Mouse (Mus musculus): ENCODE data around the gene Elfn1. TPM values are rescaled to one million over a fixed set of nuclear protein-coding genes. Genes with fewer than 3 reads are reported as not detected.

The Elfn1 gene
- 0.24 and 0.79 TPM in 2 replicates for polyA plus RNA-seq (2015; fragmentation: Nextera tagmentation; extraction: Ambion mirVana)

- H3K4me2 ChIP-seq = peak within 1 kb of the TSS; percentile 100
- ATAC-seq (ENCODE audit: insufficient read depth, low FRiP score, low read depth) = no peak
- peak within 1 kb of the TSS; percentile 39 for H3K9ac ChIP-seq
- H3K36me3 ChIP-seq = no peaks in the 10 kb centered on the region
- peak within 1 kb of the TSS; percentile 58 for H3K4me3 ChIP-seq (replicated peaks)
- peaks cover 82% of the 10 kb centered on the region for H3K27me3 ChIP-seq (replicated peaks)
- WGBS = 1% methylated on average over 33 of the region's 33 CpGs
- H3K4me1 ChIP-seq = peaks cover 39% of the 10 kb centered on the region
- H3K27ac ChIP-seq = no peak within 1 kb of the TSS
- no peaks in the 10 kb centered on the region for H3K9me3 ChIP-seq
Measured at GRCm38 (mm10) chr5:139907714-139908242, at the start of gene Elfn1. TSS of gene Elfn1 (plus strand) at chr5:139907943.

GRCm38 (mm10) chr5:139860328-139861104 is 47.2 kb upstream of the Elfn1 start:
- no peak for ATAC-seq (ENCODE audit: insufficient read depth, low FRiP score, low read depth)
- Histone ChIP-seq H3K27me3 (replicated peaks) (no peaks in the 10 kb centered on the region), H3K27ac (no peak overlapping the region), H3K4me1 (no peaks in the 10 kb centered on the region), H3K9me3 (no peaks in the 10 kb centered on the region), H3K4me3 (replicated peaks) (no peak overlapping the region), H3K4me2 (no peak overlapping the region), H3K9ac (no peak overlapping the region), H3K36me3 (no peaks in the 10 kb centered on the region)
- 59% methylated on average over 15 of the region's 15 CpGs for WGBS

GRCm38 (mm10) chr5:139862759-139863158 is 45.0 kb upstream of the Elfn1 start:
- no peak for ATAC-seq (ENCODE audit: insufficient read depth, low FRiP score, low read depth)
- Histone ChIP-seq H3K9me3 (no peaks in the 10 kb centered on the region), H3K27ac (no peak overlapping the region), H3K4me3 (replicated peaks) (no peak overlapping the region), H3K4me2 (no peak overlapping the region), H3K36me3 (no peaks in the 10 kb centered on the region), H3K27me3 (replicated peaks) (no peaks in the 10 kb centered on the region), H3K9ac (no peak overlapping the region), H3K4me1 (no peaks in the 10 kb centered on the region)
- 48% methylated on average over 4 of the region's 4 CpGs for WGBS

- no peaks in the 10 kb centered on the region for H3K4me1 ChIP-seq
- H3K9ac ChIP-seq = no peak overlapping the region
- H3K4me2 ChIP-seq = no peak overlapping the region
- no peak overlapping the region for H3K27ac ChIP-seq
- no peaks in the 10 kb centered on the region for H3K27me3 ChIP-seq (replicated peaks)
- no peak for ATAC-seq (ENCODE audit: insufficient read depth, low FRiP score, low read depth)
- H3K9me3 ChIP-seq = no peaks in the 10 kb centered on the region
- whole genome bisulfite sequencing = 10% methylated on average over 4 of the region's 4 CpGs
- H3K4me3 ChIP-seq (replicated peaks) = no peak overlapping the region
- H3K36me3 ChIP-seq = no peaks in the 10 kb centered on the region
Measured at GRCm38 (mm10) chr5:139870886-139871285, 36.9 kb upstream of the Elfn1 start.

- H3K9ac ChIP-seq = no peak overlapping the region
- WGBS = 83% methylated on average over 1 of the region's 1 CpGs
- ATAC-seq (ENCODE audit: insufficient read depth, low FRiP score, low read depth) = no peak
Measured at GRCm38 (mm10) chr5:139871526-139871925, 36.2 kb upstream of the Elfn1 start.

GRCm38 (mm10) chr5:139877563-139877962 is 30.2 kb upstream of the Elfn1 start:
- Histone ChIP-seq H3K4me3 (replicated peaks) (no peak overlapping the region), H3K9me3 (no peaks in the 10 kb centered on the region), H3K4me2 (no peak overlapping the region), H3K27me3 (replicated peaks) (no peaks in the 10 kb centered on the region), H3K4me1 (no peaks in the 10 kb centered on the region), H3K36me3 (no peaks in the 10 kb centered on the region), H3K9ac (no peak overlapping the region), H3K27ac (no peak overlapping the region)
- 34% methylated on average over 7 of the region's 7 CpGs for WGBS
- ATAC-seq (ENCODE audit: insufficient read depth, low FRiP score, low read depth) = no peak

More at GRCm38 (mm10) chr5:139871526-139871925, 36.2 kb upstream of the Elfn1 start:
- H3K27me3 ChIP-seq (replicated peaks) = no peaks in the 10 kb centered on the region
- H3K9me3 ChIP-seq = no peaks in the 10 kb centered on the region
- H3K4me1 ChIP-seq = no peaks in the 10 kb centered on the region
- H3K27ac ChIP-seq = no peak overlapping the region
- no peaks in the 10 kb centered on the region for H3K36me3 ChIP-seq
- no peak overlapping the region for H3K4me2 ChIP-seq
- no peak overlapping the region for H3K4me3 ChIP-seq (replicated peaks)

- Histone ChIP-seq H3K9ac (no peak overlapping the region), H3K27me3 (replicated peaks) (no peaks in the 10 kb centered on the region), H3K4me1 (no peaks in the 10 kb centered on the region), H3K9me3 (no peaks in the 10 kb centered on the region), H3K4me2 (no peak overlapping the region), H3K36me3 (no peaks in the 10 kb centered on the region), H3K27ac (no peak overlapping the region), H3K4me3 (replicated peaks) (no peak overlapping the region)
- ATAC-seq (ENCODE audit: insufficient read depth, low FRiP score, low read depth) = no peak
- 76% methylated on average over 5 of the region's 5 CpGs for WGBS
Measured at GRCm38 (mm10) chr5:139879694-139880093, 28.0 kb upstream of the Elfn1 start.

GRCm38 (mm10) chr5:139881161-139881560 is 26.6 kb upstream of the Elfn1 start:
- WGBS = 89% methylated on average over 9 of the region's 9 CpGs
- no peak overlapping the region for H3K9ac ChIP-seq
- no peak overlapping the region for H3K27ac ChIP-seq
- no peaks in the 10 kb centered on the region for H3K27me3 ChIP-seq (replicated peaks)
- H3K36me3 ChIP-seq = no peaks in the 10 kb centered on the region
- no peaks in the 10 kb centered on the region for H3K4me1 ChIP-seq
- no peak overlapping the region for H3K4me2 ChIP-seq
- no peak overlapping the region for H3K4me3 ChIP-seq (replicated peaks)
- no peak for ATAC-seq (ENCODE audit: insufficient read depth, low FRiP score, low read depth)
- H3K9me3 ChIP-seq = no peaks in the 10 kb centered on the region

GRCm38 (mm10) chr5:139888624-139889023 is 19.1 kb upstream of the Elfn1 start:
- Histone ChIP-seq H3K9ac (no peak overlapping the region), H3K4me1 (peaks cover 5% of the 10 kb centered on the region; the same call in 1 of the 2 replicates)
- no peak for ATAC-seq (ENCODE audit: insufficient read depth, low FRiP score, low read depth)

GRCm38 (mm10) chr5:139889370-139889769 is 18.4 kb upstream of the Elfn1 start:
- Histone ChIP-seq H3K4me3 (replicated peaks) (no peak overlapping the region), H3K27ac (no peak overlapping the region), H3K36me3 (no peaks in the 10 kb centered on the region), H3K9me3 (no peaks in the 10 kb centered on the region), H3K27me3 (replicated peaks) (no peaks in the 10 kb centered on the region), H3K4me1 (peaks cover 12% of the 10 kb centered on the region; the same call in 1 of the 2 replicates), H3K4me2 (no peak overlapping the region), H3K9ac (no peak overlapping the region)
- ATAC-seq (ENCODE audit: insufficient read depth, low FRiP score, low read depth) = no peak
- 51% methylated on average over 10 of the region's 10 CpGs for WGBS

More at GRCm38 (mm10) chr5:139888624-139889023, 19.1 kb upstream of the Elfn1 start:
- Histone ChIP-seq H3K27me3 (replicated peaks) (no peaks in the 10 kb centered on the region), H3K4me2 (no peak overlapping the region), H3K9me3 (no peaks in the 10 kb centered on the region), H3K4me3 (replicated peaks) (no peak overlapping the region), H3K27ac (no peak overlapping the region), H3K36me3 (no peaks in the 10 kb centered on the region)
- WGBS = 15% methylated on average over 3 of the region's 3 CpGs

GRCm38 (mm10) chr5:139892326-139892994 is 15.3 kb upstream of the Elfn1 start:
- Histone ChIP-seq H3K27me3 (replicated peaks) (no peaks in the 10 kb centered on the region), H3K4me2 (no peak overlapping the region), H3K9ac (no peak overlapping the region), H3K27ac (no peak overlapping the region), H3K4me3 (replicated peaks) (no peak overlapping the region), H3K9me3 (no peaks in the 10 kb centered on the region), H3K4me1 (peaks cover 12% of the 10 kb centered on the region; the same call in 1 of the 2 replicates), H3K36me3 (no peaks in the 10 kb centered on the region)
- WGBS = 39% methylated on average over 4 of the region's 5 CpGs
- no peak for ATAC-seq (ENCODE audit: insufficient read depth, low FRiP score, low read depth)

- no peak for ATAC-seq (ENCODE audit: insufficient read depth, low FRiP score, low read depth)
- H3K27ac ChIP-seq = no peak overlapping the region
- no peaks in the 10 kb centered on the region for H3K36me3 ChIP-seq
- H3K9ac ChIP-seq = no peak overlapping the region
- no peak overlapping the region for H3K4me3 ChIP-seq (replicated peaks)
- peaks cover 12% of the 10 kb centered on the region; the same call in 1 of the 2 replicates for H3K4me1 ChIP-seq
- 39% methylated on average over 7 of the region's 7 CpGs for WGBS
- no peaks in the 10 kb centered on the region for H3K27me3 ChIP-seq (replicated peaks)
- no peak overlapping the region for H3K4me2 ChIP-seq
- H3K9me3 ChIP-seq = no peaks in the 10 kb centered on the region
Measured at GRCm38 (mm10) chr5:139892995-139893345, 14.8 kb upstream of the Elfn1 start.
